Mouse (Mus musculus) heart, postnatal 0 days (tissue): ENCODE measurements around the gene Slc12a3.

Experiments
- CTCF ChIP-seq: IDR thresholded peaks from 2 replicates; pipeline ENCODE4 v1.5.1; 2016; ENCODE audit warnings: antibody characterized with exemption, control low read depth, low read depth
- EP300 ChIP-seq: IDR thresholded peaks from 2 replicates; pipeline ENCODE4 v1.6.1; 2016; ENCODE audit warnings: antibody characterized with exemption, low read depth

GRCm38 (mm10) chr8:94375551-94375991, 46.6 kb downstream of the Slc12a3 start:
- no peak for TF ChIP-seq CTCF
- no peak for TF ChIP-seq EP300
